Mouse (Mus musculus) kidney, adult 18-20 months (tissue): ENCODE results near the gene Gm17606.
"Not testable (repeated sequence)": the region's sequence is repeated elsewhere in the genome, so short reads cannot be mapped to it uniquely, and the experiment has no call there.

ENCODE experiments used
- DNase-seq: peaks from one replicate; pipeline ENCODE4 v3.0.0; 2021

The Gm17606 gene

DNA sequence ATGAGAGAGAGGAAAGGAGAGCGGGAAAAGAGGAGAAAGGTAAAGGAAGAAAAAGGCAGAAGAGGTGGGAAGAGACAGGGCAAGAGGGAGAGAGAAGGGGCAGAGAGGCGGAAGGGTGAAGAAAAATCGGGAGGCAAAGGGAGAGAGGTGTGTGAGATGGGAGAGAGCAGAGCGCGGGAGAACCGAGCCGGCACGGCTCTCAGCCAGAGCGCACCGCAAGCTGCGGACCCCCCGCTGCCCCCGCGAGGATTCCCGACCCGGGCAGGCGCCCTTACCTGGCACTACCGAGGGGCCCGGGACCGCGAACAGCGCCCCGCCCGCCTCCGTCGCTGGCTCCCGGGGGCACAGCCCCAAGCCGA is at the start of gene Gm17606:
Gene Gm17606 (plus strand): TSS at position 7 of the 359 bp plus-strand sequence.
- no peak for DNase-seq

DNA sequence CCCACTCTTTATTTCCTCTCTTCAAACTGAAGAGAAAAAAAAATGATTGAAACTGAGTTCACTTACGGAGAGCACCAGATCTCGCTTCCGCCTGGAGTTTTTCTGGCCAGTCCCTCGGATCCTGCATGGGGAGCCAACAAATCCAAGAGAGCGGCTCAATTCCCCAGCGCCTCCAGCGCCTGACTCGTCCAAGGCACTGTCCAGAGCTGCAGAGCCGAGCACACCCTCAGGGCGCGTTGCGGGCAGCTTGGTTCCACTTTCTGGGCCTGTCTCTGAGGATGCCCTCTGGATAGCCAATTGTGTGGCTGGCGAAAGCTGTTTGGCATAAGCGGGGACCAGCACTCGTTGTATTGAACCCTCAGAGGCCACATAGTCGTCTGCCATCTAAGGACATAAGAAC is 49.7 kb upstream of the Gm17606 start:
- no peak for DNase-seq

DNA sequence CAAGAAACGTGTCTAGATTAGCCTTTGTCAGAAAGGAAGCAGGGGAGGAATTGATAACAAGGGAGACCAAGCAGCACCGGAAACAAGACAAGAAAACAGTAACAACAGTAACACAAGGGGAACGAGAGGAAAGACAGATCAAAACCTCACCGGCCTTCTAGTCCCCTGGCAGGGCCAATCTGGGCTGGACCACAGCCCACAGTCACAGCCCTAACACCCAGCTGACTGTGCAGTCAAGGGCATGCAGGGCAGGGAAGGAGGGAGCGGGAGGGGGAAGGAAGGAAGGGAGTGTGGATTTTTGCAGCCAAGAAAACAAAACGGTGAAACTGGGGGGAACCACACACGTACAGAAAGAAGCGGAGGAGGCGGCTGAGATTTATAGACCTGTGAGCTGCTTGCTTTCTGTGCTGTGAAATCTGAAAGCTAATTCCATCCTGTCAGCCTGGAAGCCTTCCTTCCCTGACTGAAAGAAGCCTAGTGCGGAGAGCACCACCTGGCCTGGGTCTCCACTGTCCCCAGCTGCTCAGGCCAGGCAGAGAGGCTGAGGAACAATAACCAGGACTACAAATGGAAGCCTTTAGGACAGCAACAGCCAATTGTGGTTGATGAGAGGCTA is 48.3 kb upstream of the Gm17606 start:
- DNase-seq, result no peak

DNA sequence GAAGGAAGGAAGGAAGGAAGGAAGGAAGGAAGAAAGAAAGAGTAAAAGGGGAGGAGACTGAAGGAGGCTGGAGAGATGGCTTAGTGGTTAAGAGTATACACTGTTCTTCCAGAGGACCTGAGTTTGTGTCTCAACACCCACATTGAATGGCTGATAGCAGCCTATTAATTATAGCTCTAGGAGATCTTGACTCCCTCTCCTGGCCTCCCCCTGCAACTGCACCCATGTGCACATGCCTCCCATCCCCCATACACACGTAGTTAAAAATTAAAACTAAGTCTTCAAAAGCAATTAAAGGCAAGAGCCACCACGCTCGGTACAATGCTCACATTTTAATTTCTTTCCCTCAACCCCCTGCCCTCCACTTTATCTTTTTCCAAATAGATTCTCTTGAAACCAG is 46.7 kb upstream of the Gm17606 start:
- no peak for DNase-seq

- DNase-seq, result no peak
These were observed 45.9 kb upstream of the Gm17606 start for GRCm38 (mm10) chr14:54594631-54595414.

- DNase-seq, result no peak
These were observed 43.7 kb upstream of the Gm17606 start for GRCm38 (mm10) chr14:54597084-54597483.

- no peak for DNase-seq
These were observed 39.2 kb upstream of the Gm17606 start for GRCm38 (mm10) chr14:54601601-54602000.

GRCm38 (mm10) chr14:54602613-54603012 is 38.1 kb upstream of the Gm17606 start:
- DNase-seq, result no peak

DNA sequence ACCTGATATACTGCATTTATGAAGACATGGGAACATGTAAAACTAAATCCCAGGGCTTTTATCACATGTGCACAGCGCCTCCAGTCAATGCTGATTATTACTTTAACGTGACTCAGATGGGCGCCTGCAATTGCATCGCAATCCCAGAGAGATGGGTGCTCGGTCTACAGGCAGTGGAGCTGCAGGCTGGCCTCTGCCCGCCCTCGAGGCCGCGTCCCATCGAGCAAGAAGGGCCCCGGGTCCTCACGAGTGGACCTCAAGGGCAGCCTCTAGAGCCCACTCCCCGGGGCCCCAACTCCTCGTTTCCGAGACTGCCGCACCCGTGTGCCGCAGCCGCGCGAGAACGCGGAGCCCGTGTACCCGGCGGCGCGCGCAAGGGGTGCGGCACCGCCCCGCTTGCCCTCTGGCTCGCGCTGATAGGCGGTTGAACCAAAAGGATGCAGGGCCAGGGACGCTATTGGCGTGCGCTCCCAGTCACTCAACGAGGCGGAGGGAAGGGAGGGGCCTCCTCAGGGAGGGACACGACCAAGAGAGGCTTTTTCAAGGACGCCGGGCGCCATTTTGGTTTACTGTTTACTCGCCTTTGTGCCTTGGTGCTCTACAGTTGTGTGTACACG is 37.6 kb upstream of the Gm17606 start:
- peak; percentile 94 for DNase-seq

DNA sequence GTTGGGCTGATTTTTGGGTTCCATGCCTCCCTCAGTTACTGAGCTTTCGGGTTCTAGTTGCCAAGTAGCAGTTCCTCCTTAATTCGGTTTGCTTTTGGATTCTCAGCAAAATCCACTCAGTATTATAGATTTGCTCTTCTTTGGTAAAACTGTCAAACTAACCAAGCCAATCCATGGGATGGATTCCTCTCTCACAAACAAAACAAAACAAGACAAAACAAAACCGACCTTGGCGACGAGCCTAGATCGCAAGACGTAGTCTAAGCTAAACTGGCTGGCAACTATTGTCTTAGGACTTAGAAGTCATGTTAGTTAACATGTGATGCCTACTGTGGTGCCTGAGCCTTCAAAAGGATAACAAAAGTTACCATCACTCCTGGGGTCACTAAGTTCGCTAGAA is 37.1 kb upstream of the Gm17606 start:
- no peak for DNase-seq

DNA sequence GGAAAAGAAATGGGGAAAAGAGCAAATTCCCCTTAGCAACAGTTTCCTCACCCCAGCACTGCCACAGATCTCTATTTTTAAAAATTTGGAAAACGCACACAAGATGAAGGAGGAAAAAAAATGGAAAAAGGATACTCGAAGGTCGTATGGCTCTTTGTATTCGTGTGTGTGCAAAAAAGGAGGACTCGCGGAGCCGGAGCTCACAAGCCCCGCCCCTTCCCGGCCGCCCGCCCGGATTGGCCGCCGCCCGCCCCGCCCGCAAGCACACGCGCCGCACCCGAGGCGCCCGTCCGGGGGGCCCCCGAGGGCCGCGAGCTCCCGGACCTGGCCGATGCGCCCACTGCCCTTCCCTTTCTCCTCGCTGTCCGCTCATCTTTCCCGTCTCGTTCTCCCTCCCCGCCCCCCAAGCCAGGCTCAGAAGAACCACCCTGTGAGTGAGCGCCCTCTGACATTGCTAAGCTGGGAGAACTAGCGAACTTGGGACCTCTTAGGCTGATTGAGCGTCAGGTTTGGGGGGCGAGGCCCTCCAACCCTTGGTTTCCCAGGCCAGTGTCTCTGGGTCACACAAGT is 34.9 kb upstream of the Gm17606 start, which contains the start of gene 4931414P19Rik:
Gene 4931414P19Rik (minus strand): TSS at position 242 of the 570 bp plus-strand sequence.
- DNase-seq, result peak; percentile 83

DNA sequence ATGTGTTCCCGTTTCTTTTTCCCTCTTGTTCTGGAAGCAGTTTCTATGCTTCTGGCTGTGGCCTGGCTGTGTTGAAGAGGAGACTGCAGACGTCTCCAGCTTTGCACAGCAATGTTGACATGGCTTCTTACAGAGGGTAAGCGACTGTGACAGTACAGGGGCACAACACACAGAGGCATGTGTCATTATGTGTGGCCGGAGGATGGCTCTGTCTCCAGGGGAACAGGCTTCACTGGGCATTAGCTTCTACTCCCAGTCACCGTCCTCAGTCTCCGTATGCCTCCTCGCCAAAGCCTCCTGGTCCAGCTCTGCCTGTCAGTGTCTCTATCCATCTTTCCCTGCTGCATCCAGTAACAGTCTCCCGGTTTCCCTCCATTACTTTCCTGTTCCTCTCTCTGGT is 33.5 kb upstream of the Gm17606 start:
- DNase-seq, result no peak

DNA sequence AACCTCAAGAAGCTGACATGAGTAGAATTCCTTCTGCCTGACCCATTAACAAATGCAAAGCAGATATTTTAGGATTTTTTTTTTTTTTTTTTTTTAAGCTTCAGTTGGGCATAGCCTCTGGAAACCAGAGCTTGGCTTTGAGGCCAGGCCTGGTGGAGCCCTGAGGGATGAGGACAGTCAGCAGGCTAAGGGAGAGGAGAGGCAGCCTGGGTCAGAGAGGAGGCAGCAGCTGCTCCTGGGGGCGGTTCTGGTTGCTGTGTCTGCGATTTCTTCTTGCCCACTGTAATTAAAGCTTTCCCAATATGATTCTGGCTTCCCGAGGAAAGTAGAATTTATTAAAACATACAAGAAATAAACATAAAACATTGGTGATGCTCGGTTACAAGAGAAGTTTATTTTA is 31.5 kb upstream of the Gm17606 start:
- no peak for DNase-seq

GRCm38 (mm10) chr14:54609962-54610361 is 30.8 kb upstream of the Gm17606 start:
- DNase-seq, result no peak

DNA sequence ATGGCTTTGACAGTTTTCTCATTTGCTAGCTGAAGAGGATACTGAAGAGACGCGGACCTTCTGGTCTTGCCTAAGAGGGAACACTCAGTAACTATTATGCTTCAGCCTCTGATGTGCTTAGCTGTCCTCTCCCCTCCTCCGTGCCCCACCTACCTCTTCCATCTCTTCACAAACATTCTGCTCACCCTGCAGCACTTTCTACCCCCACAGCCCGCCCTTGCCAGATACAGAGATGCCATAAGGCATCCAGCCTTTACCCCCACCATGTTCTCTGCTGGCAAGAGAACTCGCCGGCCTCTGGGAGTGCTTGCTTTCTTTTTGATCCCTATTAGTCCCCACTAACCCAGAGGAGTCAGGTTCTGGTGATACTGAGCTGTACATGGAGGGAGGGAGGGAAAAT is 30.1 kb upstream of the Gm17606 start:
- DNase-seq, result no peak

GRCm38 (mm10) chr14:54614130-54614529 is 26.6 kb upstream of the Gm17606 start:
- not testable (repeated sequence) for DNase-seq

DNA sequence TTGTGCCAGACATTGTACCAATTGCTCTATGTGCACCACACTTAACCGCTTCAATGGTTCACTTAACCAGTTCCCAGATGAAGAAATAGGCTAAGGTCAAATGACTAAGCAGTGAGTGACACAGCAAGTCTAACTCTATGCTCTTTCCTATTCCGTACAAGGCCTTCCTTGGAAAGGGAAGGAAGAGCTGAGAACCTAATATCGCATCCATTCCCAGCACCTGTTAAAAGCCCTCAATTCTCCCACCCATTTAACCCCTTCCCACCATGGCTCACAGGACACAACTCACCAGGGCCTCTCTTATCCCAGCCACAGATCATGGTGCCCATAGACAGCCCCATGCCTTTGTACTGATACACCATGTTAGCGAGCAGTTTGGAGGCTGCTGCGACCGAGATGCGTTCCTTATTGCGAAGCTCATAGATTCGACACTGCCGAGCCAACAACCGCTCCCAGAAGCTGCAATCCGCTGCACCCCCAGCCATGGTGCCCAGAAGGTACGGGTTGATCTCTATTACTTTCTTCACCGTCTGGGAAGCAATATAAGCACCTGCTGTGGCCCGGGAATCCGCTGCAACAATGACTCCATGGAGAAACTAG is 24.4 kb upstream of the Gm17606 start:
- no peak for DNase-seq

GRCm38 (mm10) chr14:54617152-54617896 is 23.4 kb upstream of the Gm17606 start:
- no peak for DNase-seq

- DNase-seq, result peak; percentile 96
These were observed 22.8 kb upstream of the Gm17606 start, which contains the start of gene Psmb5 for GRCm38 (mm10) chr14:54617897-54618365. TSS of gene Psmb5 (minus strand) at chr14:54618022.

DNA sequence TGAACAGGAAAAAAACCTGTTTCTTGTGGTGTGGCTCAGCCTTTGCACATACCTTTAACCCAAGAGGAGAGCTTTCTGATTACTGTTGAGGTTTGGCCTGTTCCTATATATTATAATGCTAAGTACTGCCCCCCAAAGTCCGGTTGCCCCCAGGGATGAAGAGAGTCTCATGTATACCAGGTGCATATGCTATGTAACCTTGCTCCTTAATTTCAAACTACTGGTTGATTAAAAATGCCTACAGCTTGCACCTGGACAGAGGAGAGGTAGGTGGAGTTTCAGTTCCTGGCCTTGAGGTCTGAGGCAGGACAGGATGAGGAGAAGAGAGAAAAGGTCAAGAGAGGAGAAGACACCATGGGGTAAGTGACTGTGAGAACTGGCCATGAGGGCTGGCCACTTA is 19.6 kb upstream of the Gm17606 start, which contains the start of gene Psmb11:
Gene Psmb11 (plus strand): TSS at position 301 of the 400 bp plus-strand sequence.
- DNase-seq, result no peak

GRCm38 (mm10) chr14:54623334-54623733 is 17.4 kb upstream of the Gm17606 start:
- no peak for DNase-seq

DNA sequence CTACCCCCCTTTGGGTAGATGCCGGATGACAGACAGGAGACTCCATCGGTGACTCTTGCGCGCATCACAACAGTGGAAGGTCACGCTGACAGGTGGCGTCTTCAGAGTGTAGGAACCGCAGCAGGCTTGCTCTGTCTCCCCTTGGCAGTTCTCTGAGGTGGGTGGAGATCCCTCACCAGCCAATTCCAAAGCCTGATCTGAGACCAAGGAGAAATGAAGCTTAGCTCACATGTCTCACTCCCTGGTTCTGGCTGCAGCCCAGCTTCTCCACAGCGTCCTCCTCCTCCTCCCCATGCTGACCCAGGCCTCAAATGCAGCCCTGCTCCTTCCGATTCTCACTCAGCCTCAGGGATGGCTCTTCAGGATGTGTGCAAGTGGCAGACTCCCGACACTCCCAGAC is 15.8 kb upstream of the Gm17606 start:
- no peak for DNase-seq
